In genomic region chr4:132976729-132977128, GRCm38 (mm10) we compare ENCODE assay signal across 15 mouse cellular contexts. TPM values are rescaled to one million over a fixed set of nuclear protein-coding genes. Genes with fewer than 3 reads are reported as not detected.
DNase-seq lines count a peak whose midpoint lies in the region; ATAC-seq lines count a peak whose summit lies in the region.
"Had no signal": no experiment of that assay in that cellular context is flagged by ENCODE, and none has a peak within 500 bp of the region (broad histone marks: within the 10 kb centered on the region; RNA-seq: fewer than 3 reads in every experiment).

No protein-coding gene starts in this region.

- no peak for ATAC-seq in kidney, embryonic 16.5 days (ENCODE audit: low FRiP score, low TSS enrichment)
- ATAC-seq in common myeloid progenitor, adult 5-6 weeks (replicated peaks; ENCODE audit: low read depth, poor library complexity, severe bottlenecking), result peak; percentile 66
- ATAC-seq: forebrain, postnatal 0 days; hindbrain, embryonic 16.5 days had no signal

- DNase-seq in kidney, postnatal 14 days, result no peak
- peak; percentile 53 for DNase-seq in CD4-positive, CD25-positive, alpha-beta regulatory T cell, adult 2 months (ENCODE audit: low read depth, low spot score)
- DNase-seq in spleen, postnatal 36 days (ENCODE audit: low spot score in 2 of 2), result peak; percentile 82 to 85
- no peak for DNase-seq in cerebellum, adult 8-10 months
- DNase-seq in urinary bladder, postnatal 10 days (ENCODE audit: low spot score), result no peak
- DNase-seq in layer of hippocampus, postnatal 10 days (ENCODE audit: low spot score in 2 of 2), result no peak
- DNase-seq: adrenal gland, adult 8-10 months; cerebellum, postnatal 10 days; forebrain, postnatal 0 days had no signal

- H3K27me3 ChIP-seq in kidney, embryonic 16.5 days (ENCODE audit: insufficient read depth, low read length), result peaks cover 24% of the 10 kb centered on the region

- H3K36me3 ChIP-seq in kidney, embryonic 16.5 days (ENCODE audit: insufficient read depth, low read length), result no peaks in the 10 kb centered on the region
- H3K36me3 ChIP-seq: G1E; limb, embryonic 12.5 days had no signal

- no peak overlapping the region for H3K9ac ChIP-seq in kidney, embryonic 16.5 days (replicated peaks; ENCODE audit: low read length)
- H3K9ac ChIP-seq: forebrain, postnatal 0 days; limb, embryonic 12.5 days had no signal

- no peaks in the 10 kb centered on the region for H3K9me3 ChIP-seq in kidney, embryonic 16.5 days (ENCODE audit: low read length)
- H3K9me3 ChIP-seq: G1E; limb, embryonic 12.5 days had no signal

- peak overlapping the region; percentile 50; the same call in 1 of the 2 replicates for H3K27ac ChIP-seq in kidney, embryonic 16.5 days (ENCODE audit: low read length)
- H3K27ac ChIP-seq: limb, embryonic 12.5 days; macrophage had no signal

- no peak overlapping the region for H3K4me3 ChIP-seq in kidney, embryonic 16.5 days (ENCODE audit: low read length)
- H3K4me3 ChIP-seq: limb, embryonic 12.5 days had no signal

- no peak overlapping the region for H3K4me2 ChIP-seq in kidney, embryonic 16.5 days (replicated peaks; ENCODE audit: low read depth, low read length)
- H3K4me2 ChIP-seq: limb, embryonic 12.5 days had no signal

- peaks cover 40% of the 10 kb centered on the region for H3K4me1 ChIP-seq in kidney, embryonic 16.5 days (ENCODE audit: insufficient read depth, low read length)

- 32% methylated on average over 6 of the region's 6 CpGs for WGBS in kidney, embryonic 16.5 days

RNA-seq across cellular contexts. Expression of gene Fgr, which starts 2.8 kb away (rescaled TPM):
- 0.44 and 0.58 TPM in 2 replicates for polyA plus RNA-seq in kidney, embryonic 16.5 days (2015; fragmentation: Nextera tagmentation; extraction: Ambion mirVana)
- total RNA-seq in common myeloid progenitor, adult 5-6 weeks (2017), result 0.53 and 0.96 TPM in 2 replicates
- under 1 TPM; 0.13 to 0.46 TPM for total RNA-seq in layer of hippocampus, postnatal 10 days (2021)
- total RNA-seq: forebrain, postnatal 0 days had no signal
- polyA plus RNA-seq: G1E had no signal

RNA-seq across cellular contexts. Expression of gene Ahdc1, which starts 34.3 kb away (rescaled TPM):
- polyA plus RNA-seq in kidney, embryonic 16.5 days (2015; fragmentation: Nextera tagmentation; extraction: Ambion mirVana), result 9.8 and 11.7 TPM in 2 replicates
- total RNA-seq in common myeloid progenitor, adult 5-6 weeks (2017), result 2.6 and 3.5 TPM in 2 replicates
- total RNA-seq in layer of hippocampus, postnatal 10 days (2021), result 100 to 1,000 TPM in 1 of 2 experiments, 10 to 100 TPM in 1; 98.1 to 103 TPM

RNA-seq across cellular contexts. Expression of gene Fam76a, which starts 54.4 kb away (rescaled TPM):
- polyA plus RNA-seq in kidney, embryonic 16.5 days (2015; fragmentation: Nextera tagmentation; extraction: Ambion mirVana), result 37.7 and 42.8 TPM in 2 replicates
- 25.2 and 33.5 TPM in 2 replicates for total RNA-seq in common myeloid progenitor, adult 5-6 weeks (2017)
- total RNA-seq in layer of hippocampus, postnatal 10 days (2021), result 10 to 100 TPM; 26.6 to 28.0 TPM

Comparison
In these comparisons a context has a peak if more than half of its experiments do, and no peak if none do; other contexts are left out.
1. DNase-seq: peak in CD4-positive, CD25-positive, alpha-beta regulatory T cell, adult 2 months (single experiment) and spleen, postnatal 36 days (2 of 2); none in kidney, postnatal 14 days (single experiment), cerebellum, adult 8-10 months (single experiment), urinary bladder, postnatal 10 days (single experiment) and layer of hippocampus, postnatal 10 days (0 of 2).
2. RNA of gene Ahdc1, which starts 34.3 kb away (total RNA-seq): 98.1 to 103 TPM in layer of hippocampus, postnatal 10 days; 2.6 to 3.5 TPM in common myeloid progenitor, adult 5-6 weeks; every median in the first group is over 10 times any median in the second.